Mouse (Mus musculus) liver, embryonic 16.5 days (tissue): ENCODE data around the gene Plpp2. TPM values are rescaled to one million over a fixed set of nuclear protein-coding genes. Genes with fewer than 3 reads are reported as not detected.

ENCODE experiments used
- ATAC-seq: fragments of 200-750 bp; cut with Nextera tagmentation; 2 replicates; pipeline ENCODE4 v1.8.0; 2017; ENCODE audit warnings: low read depth, mild to moderate bottlenecking, moderate number of reproducible peaks, moderate library complexity
- H3K27ac ChIP-seq: fragments of 300-500 bp; sonication (generic); 2 replicates; pipeline ENCODE4 v1.5.1; 2014; ENCODE audit warnings: mild to moderate bottlenecking, low read length
- H3K27me3 ChIP-seq: fragments of 300-500 bp; sonication (generic); 2 replicates; pipeline ENCODE4 v1.6.1; 2014; ENCODE audit warnings: low read depth, low read length, mixed read lengths; ENCODE audit not compliant: control insufficient read depth, insufficient read depth
- H3K36me3 ChIP-seq: fragments of 300-500 bp; sonication (generic); 2 replicates; pipeline ENCODE4 v1.6.1; 2014; ENCODE audit warnings: mild to moderate bottlenecking; ENCODE audit not compliant: control insufficient read depth, insufficient read depth
- H3K4me1 ChIP-seq: fragments of 300-500 bp; sonication (generic); 2 replicates; pipeline ENCODE4 v1.6.1; 2014; ENCODE audit warnings: low read depth, low read length, mixed read lengths; ENCODE audit not compliant: control insufficient read depth
- H3K4me2 ChIP-seq: fragments of 300-500 bp; sonication (generic); 2 replicates; pipeline ENCODE4 v1.6.1; 2014; ENCODE audit warnings: low read depth, low read length, mixed read lengths
- H3K4me3 ChIP-seq: fragments of 300-500 bp; sonication (generic); 2 replicates; pipeline ENCODE4 v1.5.1; 2014; ENCODE audit warnings: low read depth, mild to moderate bottlenecking, low read length
- H3K9ac ChIP-seq: fragments of 300-500 bp; sonication (generic); 2 replicates; pipeline ENCODE4 v1.6.1; 2014; ENCODE audit warnings: low read depth, low read length
- H3K9me3 ChIP-seq: fragments of 300-500 bp; sonication (generic); replicated peaks from 2 replicates; pipeline ENCODE4 v1.6.1; 2016; ENCODE audit warnings: low read length; ENCODE audit not compliant: control insufficient read depth
- WGBS: fragments of 180-500 bp; shearing (Covaris S2); extraction: QIAGEN DNeasy Blood & Tissue Kit; methylation state at CpG from one replicate; pipeline ENCODE4 v1.1.7; 2014; ENCODE audit not compliant: insufficient replicate concordance; 5-methylcytosine and 5-hydroxymethylcytosine counted together
- polyA plus RNA-seq: library from polyadenylated mRNA; unstranded; fragments of >200 nt; fragmentation: Nextera tagmentation; extraction: Ambion mirVana; gene quantifications from 2 replicates; pipeline ENCODE4 v1.2.1, GENCODE M21; 2015

Plpp2 gene
- polyA plus RNA-seq, 1 experiment from 2014 or later, result 26.0 TPM

GRCm38 (mm10) chr10:79574796-79575195 lies 41.2 kb upstream of the Plpp2 start:
- ATAC-seq, result no peak
- H3K4me1 ChIP-seq, result no peaks in the 10 kb centered on the region
- no peaks in the 10 kb centered on the region for H3K27me3 ChIP-seq
- no peaks in the 10 kb centered on the region for H3K9me3 ChIP-seq
- no peaks in the 10 kb centered on the region for H3K36me3 ChIP-seq
- H3K4me2 ChIP-seq, result no peak overlapping the region
- no peak overlapping the region for H3K4me3 ChIP-seq
- WGBS, result 71% methylated on average over 6 of the region's 6 CpGs
- no peak overlapping the region for H3K9ac ChIP-seq
- H3K27ac ChIP-seq, result no peak overlapping the region

DNA sequence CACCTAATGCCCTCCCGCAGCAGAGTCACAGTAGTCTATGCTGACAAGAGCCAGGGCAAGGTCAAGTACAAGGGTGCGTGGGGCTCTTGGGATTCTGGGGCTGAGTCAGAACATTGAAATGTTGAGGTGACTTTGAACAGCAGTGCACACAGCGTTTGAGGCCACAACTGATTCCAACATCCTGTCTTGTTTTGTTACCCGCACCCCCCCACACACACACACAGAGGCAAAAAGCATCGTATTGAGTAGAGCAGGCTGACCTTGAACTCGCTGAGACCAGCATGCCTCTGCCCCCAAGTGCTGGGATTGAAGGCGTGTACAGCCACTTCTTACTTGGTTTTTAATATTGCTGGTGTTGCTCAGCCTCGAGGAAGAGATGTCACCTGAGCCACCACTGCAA lies 40.8 kb upstream of the Plpp2 start:
- H3K4me3 ChIP-seq, result no peak overlapping the region
- H3K9ac ChIP-seq, result no peak overlapping the region
- no peak overlapping the region for H3K27ac ChIP-seq
- H3K36me3 ChIP-seq, result no peaks in the 10 kb centered on the region
- ATAC-seq, result no peak
- H3K4me2 ChIP-seq, result no peak overlapping the region
- no peaks in the 10 kb centered on the region for H3K27me3 ChIP-seq
- 61% methylated on average over 8 of the region's 8 CpGs for WGBS
- no peaks in the 10 kb centered on the region for H3K4me1 ChIP-seq
- no peaks in the 10 kb centered on the region for H3K9me3 ChIP-seq

GRCm38 (mm10) chr10:79573611-79574010 lies 40.0 kb upstream of the Plpp2 start:
- H3K9ac ChIP-seq, result no peak overlapping the region
- H3K36me3 ChIP-seq, result no peaks in the 10 kb centered on the region
- no peak overlapping the region for H3K4me3 ChIP-seq
- no peak overlapping the region for H3K4me2 ChIP-seq
- ATAC-seq, result no peak
- 68% methylated on average over 6 of the region's 6 CpGs for WGBS
- H3K9me3 ChIP-seq, result no peaks in the 10 kb centered on the region
- H3K4me1 ChIP-seq, result no peaks in the 10 kb centered on the region
- no peak overlapping the region for H3K27ac ChIP-seq
- H3K27me3 ChIP-seq, result no peaks in the 10 kb centered on the region

DNA sequence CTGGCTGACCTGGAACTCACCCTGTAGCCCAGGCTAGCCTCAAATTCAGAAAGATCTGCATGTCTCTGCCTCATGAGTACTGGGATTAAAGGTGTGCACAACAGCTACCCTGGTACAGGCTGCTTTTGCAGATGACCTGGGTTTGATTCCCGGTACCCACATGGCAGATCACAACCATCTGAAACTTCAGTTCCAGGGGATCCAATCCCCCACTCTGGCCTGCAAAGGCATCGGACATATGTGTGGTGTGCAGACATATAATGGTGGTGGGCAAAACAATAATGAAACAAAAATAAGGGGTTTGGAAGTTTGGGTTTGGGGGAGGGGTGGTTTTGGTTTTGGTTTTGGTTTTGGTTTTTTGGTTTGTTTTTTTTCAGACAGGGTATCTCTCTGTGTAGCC lies 37.7 kb upstream of the Plpp2 start:
- no peak overlapping the region for H3K4me3 ChIP-seq
- no peaks in the 10 kb centered on the region for H3K27me3 ChIP-seq
- H3K9ac ChIP-seq, result no peak overlapping the region
- ATAC-seq, result no peak
- WGBS, result 70% methylated on average over 2 of the region's 2 CpGs
- H3K9me3 ChIP-seq, result no peaks in the 10 kb centered on the region
- H3K4me2 ChIP-seq, result no peak overlapping the region
- H3K4me1 ChIP-seq, result no peaks in the 10 kb centered on the region
- H3K27ac ChIP-seq, result no peak overlapping the region
- H3K36me3 ChIP-seq, result no peaks in the 10 kb centered on the region

DNA sequence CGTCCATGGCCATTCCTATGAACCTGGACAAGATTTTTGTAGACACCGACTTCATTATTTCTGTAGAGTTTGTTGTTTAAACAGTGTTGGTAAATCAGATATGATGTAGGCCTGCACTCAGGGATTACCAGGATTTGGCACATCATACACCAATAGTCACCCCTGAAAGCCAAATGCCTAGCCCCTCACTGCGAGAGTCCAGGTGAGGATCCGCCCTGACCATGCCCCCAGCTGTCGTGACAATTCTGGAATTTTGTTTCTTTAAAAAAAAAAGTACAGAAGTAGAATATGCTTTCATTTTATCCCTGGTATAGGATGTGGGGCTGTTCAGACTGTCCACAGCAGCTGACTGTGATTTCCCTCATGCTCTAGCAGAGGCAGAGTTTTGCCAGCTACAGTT lies 36.3 kb upstream of the Plpp2 start:
- Histone ChIP-seq H3K4me2 (no peak overlapping the region), H3K9me3 (no peaks in the 10 kb centered on the region), H3K36me3 (no peaks in the 10 kb centered on the region), H3K9ac (no peak overlapping the region), H3K27me3 (no peaks in the 10 kb centered on the region), H3K27ac (no peak overlapping the region), H3K4me1 (no peaks in the 10 kb centered on the region), H3K4me3 (no peak overlapping the region)
- 70% methylated on average over 5 of the region's 5 CpGs for WGBS
- no peak for ATAC-seq

- WGBS, result 65% methylated on average over 2 of the region's 2 CpGs
- Histone ChIP-seq H3K36me3 (no peaks in the 10 kb centered on the region), H3K9ac (no peak overlapping the region), H3K4me1 (no peaks in the 10 kb centered on the region), H3K9me3 (no peaks in the 10 kb centered on the region), H3K27ac (no peak overlapping the region), H3K4me2 (no peak overlapping the region), H3K4me3 (no peak overlapping the region), H3K27me3 (no peaks in the 10 kb centered on the region)
- ATAC-seq, result no peak
These were observed 26.1 kb upstream of the Plpp2 start for GRCm38 (mm10) chr10:79559716-79560115.

- 73% methylated on average over 5 of the region's 5 CpGs for WGBS
These were observed 23.9 kb upstream of the Plpp2 start for GRCm38 (mm10) chr10:79557496-79557895.

GRCm38 (mm10) chr10:79556951-79557350 lies 23.4 kb upstream of the Plpp2 start:
- H3K36me3 ChIP-seq, result no peaks in the 10 kb centered on the region

More at GRCm38 (mm10) chr10:79557496-79557895, 23.9 kb upstream of the Plpp2 start:
- H3K4me1 ChIP-seq, result peaks cover 7% of the 10 kb centered on the region
- ATAC-seq, result no peak
- no peak overlapping the region for H3K4me2 ChIP-seq
- no peak overlapping the region for H3K27ac ChIP-seq
- no peaks in the 10 kb centered on the region for H3K9me3 ChIP-seq
- H3K9ac ChIP-seq, result no peak overlapping the region
- H3K27me3 ChIP-seq, result no peaks in the 10 kb centered on the region
- H3K36me3 ChIP-seq, result no peaks in the 10 kb centered on the region
- no peak overlapping the region for H3K4me3 ChIP-seq

DNA sequence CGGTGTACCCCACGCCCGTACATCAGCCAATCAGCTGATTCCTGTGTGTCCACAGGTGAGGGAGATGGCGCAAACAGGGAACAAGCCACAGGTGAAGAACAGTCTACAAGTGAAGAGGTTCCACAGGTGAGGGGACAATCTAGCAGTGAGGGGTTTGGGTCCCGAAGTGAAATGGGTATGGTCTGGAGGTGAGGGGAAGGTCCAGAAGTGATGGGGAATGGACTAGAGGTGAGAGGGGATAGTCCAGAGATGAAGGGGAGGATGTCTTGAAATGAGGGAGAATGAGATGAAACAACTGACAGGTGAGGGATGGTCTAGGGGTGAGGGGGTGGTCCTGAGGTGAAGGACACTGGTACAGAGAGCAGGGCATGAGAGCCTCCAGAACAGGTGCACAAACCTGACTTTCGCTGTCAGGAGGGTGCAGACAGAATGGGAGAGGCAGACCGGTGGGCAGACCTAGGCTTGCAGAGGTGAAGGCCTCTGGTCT lies 21.7 kb upstream of the Plpp2 start:
- no peak overlapping the region for H3K27ac ChIP-seq
- no peaks in the 10 kb centered on the region for H3K27me3 ChIP-seq
- H3K4me2 ChIP-seq, result peak overlapping the region; percentile 74
- H3K9me3 ChIP-seq, result no peaks in the 10 kb centered on the region
- H3K36me3 ChIP-seq, result no peaks in the 10 kb centered on the region
- H3K4me3 ChIP-seq, result peak overlapping the region; percentile 71
- ATAC-seq, result no peak
- H3K9ac ChIP-seq, result no peak overlapping the region; the same call in 1 of the 2 replicates
- peaks cover 7% of the 10 kb centered on the region for H3K4me1 ChIP-seq
- 25% methylated on average over 7 of the region's 7 CpGs for WGBS

More at GRCm38 (mm10) chr10:79556951-79557350, 23.4 kb upstream of the Plpp2 start:
- H3K27ac ChIP-seq, result no peak overlapping the region
- H3K4me1 ChIP-seq, result peaks cover 7% of the 10 kb centered on the region
- H3K4me3 ChIP-seq, result no peak overlapping the region
- WGBS, result 69% methylated on average over 5 of the region's 5 CpGs
- no peaks in the 10 kb centered on the region for H3K9me3 ChIP-seq
- no peak overlapping the region for H3K9ac ChIP-seq
- H3K4me2 ChIP-seq, result no peak overlapping the region
- ATAC-seq, result no peak
- H3K27me3 ChIP-seq, result no peaks in the 10 kb centered on the region
